ENCODE assay signal across 18 mouse cellular contexts in genomic region chr19:11589205-11589604, GRCm38 (mm10). TPM values are rescaled to one million over a fixed set of nuclear protein-coding genes. Genes with fewer than 3 reads are reported as not detected.
DNase-seq lines count a peak whose midpoint lies in the region; ATAC-seq lines count a peak whose summit lies in the region.
"Had no signal": no experiment of that assay in that cellular context is flagged by ENCODE, and none has a peak within 500 bp of the region (broad histone marks: within the 10 kb centered on the region; RNA-seq: fewer than 3 reads in every experiment).

No protein-coding gene starts in this region.

- peak; percentile 58 to 62 for DNase-seq in spleen, postnatal 36 days (ENCODE audit: low spot score in 2 of 2)
- no peak for DNase-seq in spleen, postnatal 4 days (ENCODE audit: low spot score in 2 of 2)
- DNase-seq in natural killer cell, adult 2 months (ENCODE audit: low spot score in 2 of 2) = peak; percentile 40 to 47
- peak; percentile 50 for DNase-seq in thymus, postnatal 4 days
- no peak for DNase-seq in layer of hippocampus, postnatal 14 days (ENCODE audit: low spot score in 2 of 2)
- DNase-seq in left cerebral cortex, postnatal 14 days (ENCODE audit: low spot score in 2 of 2) = no peak
- no peak for DNase-seq in left cerebral cortex, adult 8-10 months (ENCODE audit: low spot score in 2 of 2)
- DNase-seq: adrenal gland, postnatal 36 days; cerebellum, adult 8-10 months; gastrocnemius, postnatal 14 days; heart, postnatal 10 days; liver, embryonic 13.5 days; midbrain, embryonic 14.5 days; right cerebral cortex, adult 18-20 months had no signal

- intact Hi-C loops in left cerebral cortex, postnatal 14 days (cut with DNase I) = no loop called here

- peak; percentile 50; the same call in 1 of the 2 replicates for ATAC-seq in common myeloid progenitor, adult 5-6 weeks (replicated peaks; ENCODE audit: low read depth, poor library complexity, severe bottlenecking)
- ATAC-seq: intestine, postnatal 0 days had no signal

RNA-seq across cellular contexts. Expression of gene Ms4a6d, which starts 15.4 kb away (rescaled TPM):
- total RNA-seq in common myeloid progenitor, adult 5-6 weeks (2017) = 0.82 TPM in 1 of 2 replicates, not detected in the other
- total RNA-seq in layer of hippocampus, postnatal 14 days (2021) = 1 to 10 TPM in 1 of 2 experiments, under 1 TPM in 1; 0.81 to 1.2 TPM
- total RNA-seq in left cerebral cortex, postnatal 14 days (2021) = under 1 TPM; 0.87 to 0.99 TPM
- 1 to 10 TPM in 3 of 4 experiments, under 1 TPM in 1; 0.98 to 2.5 (median 2.3) TPM for total RNA-seq in left cerebral cortex, adult 8-10 months (2022)

RNA-seq across cellular contexts. Expression of gene Ms4a2, which starts 34.3 kb away (rescaled TPM):
- 54.6 and 59.7 TPM in 2 replicates for total RNA-seq in common myeloid progenitor, adult 5-6 weeks (2017)
- not detected for total RNA-seq in layer of hippocampus, postnatal 14 days (2021)
- total RNA-seq in left cerebral cortex, postnatal 14 days (2021) = not detected
- under 1 TPM in 1 of 4 experiments, not detected in 3; 0.40 TPM for total RNA-seq in left cerebral cortex, adult 8-10 months (2022)
- total RNA-seq: adrenal gland, postnatal 36 days; layer of hippocampus, adult 18-20 months; left cerebral cortex, adult 18-20 months had no signal

RNA-seq across cellular contexts. Expression of gene Ms4a3, which starts 51.4 kb away (rescaled TPM):
- total RNA-seq in common myeloid progenitor, adult 5-6 weeks (2017) = 31.1 and 41.7 TPM in 2 replicates
- not detected for total RNA-seq in layer of hippocampus, postnatal 14 days (2021)
- not detected for total RNA-seq in left cerebral cortex, postnatal 14 days (2021)
- total RNA-seq in left cerebral cortex, adult 8-10 months (2022) = not detected
- total RNA-seq: adrenal gland, postnatal 36 days; gastrocnemius, postnatal 14 days; heart, postnatal 10 days; layer of hippocampus, adult 18-20 months; left cerebral cortex, adult 18-20 months had no signal

RNA-seq across cellular contexts. Expression of gene Ms4a4d, which starts 52.6 kb away (rescaled TPM):
- not detected in 2 replicates for total RNA-seq in common myeloid progenitor, adult 5-6 weeks (2017)
- not detected for total RNA-seq in layer of hippocampus, postnatal 14 days (2021)
- total RNA-seq in left cerebral cortex, postnatal 14 days (2021) = not detected
- total RNA-seq in left cerebral cortex, adult 8-10 months (2022) = not detected
- total RNA-seq: layer of hippocampus, adult 18-20 months; left cerebral cortex, adult 18-20 months had no signal

Comparison
In these comparisons a context has a peak if more than half of its experiments do, and no peak if none do; other contexts are left out.
1. DNase-seq: peak in spleen, postnatal 36 days (2 of 2), natural killer cell, adult 2 months (2 of 2) and thymus, postnatal 4 days (single experiment); none in spleen, postnatal 4 days (0 of 2), layer of hippocampus, postnatal 14 days (0 of 2), left cerebral cortex, postnatal 14 days (0 of 2) and left cerebral cortex, adult 8-10 months (0 of 2).
2. RNA of gene Ms4a2, which starts 34.3 kb away (total RNA-seq): 54.6 to 59.7 TPM in common myeloid progenitor, adult 5-6 weeks; not detected in layer of hippocampus, postnatal 14 days, not detected in left cerebral cortex, postnatal 14 days and 0.40 TPM in left cerebral cortex, adult 8-10 months; every median in the first group is over 10 times any median in the second.
3. RNA of gene Ms4a3, which starts 51.4 kb away (total RNA-seq): 31.1 to 41.7 TPM in common myeloid progenitor, adult 5-6 weeks; not detected in layer of hippocampus, postnatal 14 days, not detected in left cerebral cortex, postnatal 14 days and not detected in left cerebral cortex, adult 8-10 months; every median in the first group is over 10 times any median in the second.